Mouse (Mus musculus) heart, embryonic 16.5 days (tissue): ENCODE data around the gene Plxna2. TPM values are rescaled to one million over a fixed set of nuclear protein-coding genes. Genes with fewer than 3 reads are reported as not detected.
A peak's percentile ranks its signal among the peaks of the same experiment; 100 is the strongest.

Experiments used
- ATAC-seq: fragments of 200-750 bp; cut with Nextera tagmentation; replicated peaks from 2 replicates; pipeline ENCODE4 v1.8.0; 2017; ENCODE audit warnings: moderate number of reproducible peaks; ENCODE audit not compliant: insufficient read depth, low FRiP score; ENCODE audit errors: extremely low read depth
- H3K27ac ChIP-seq: fragments of 300-500 bp; sonication (generic); 2 replicates; pipeline ENCODE4 v1.5.1; 2014; ENCODE audit warnings: mild to moderate bottlenecking, low read length, control low read depth, moderate library complexity
- H3K27me3 ChIP-seq: fragments of 300-500 bp; sonication (generic); 2 replicates; pipeline ENCODE4 v1.6.1; 2014; ENCODE audit warnings: low read length, mixed read lengths; ENCODE audit not compliant: control insufficient read depth, insufficient read depth
- H3K36me3 ChIP-seq: fragments of 300-500 bp; sonication (generic); 2 replicates; pipeline ENCODE4 v1.6.1; 2014; ENCODE audit not compliant: control insufficient read depth, insufficient read depth
- H3K4me1 ChIP-seq: fragments of 300-500 bp; sonication (generic); 2 replicates; pipeline ENCODE4 v1.6.1; 2014; ENCODE audit warnings: low read length, mixed read lengths; ENCODE audit not compliant: control insufficient read depth, insufficient read depth
- H3K4me2 ChIP-seq: fragments of 300-500 bp; sonication (generic); 2 replicates; pipeline ENCODE4 v1.6.1; 2014; ENCODE audit warnings: low read depth, mild to moderate bottlenecking, control low read depth, low read length
- H3K4me3 ChIP-seq: fragments of 300-500 bp; sonication (generic); 2 replicates; pipeline ENCODE4 v1.5.1; 2014; ENCODE audit warnings: mild to moderate bottlenecking, control low read depth, low read length
- H3K9ac ChIP-seq: fragments of 300-500 bp; sonication (generic); 2 replicates; pipeline ENCODE4 v1.6.1; 2014; ENCODE audit warnings: low read length, control low read depth
- H3K9me3 ChIP-seq: fragments of 300-500 bp; sonication (generic); replicated peaks from 2 replicates; pipeline ENCODE4 v1.6.1; 2016; ENCODE audit warnings: low read length; ENCODE audit not compliant: control insufficient read depth
- WGBS: fragments of 180-500 bp; shearing (Covaris S2); extraction: QIAGEN DNeasy Blood & Tissue Kit; methylation state at CpG from one replicate; pipeline ENCODE4 v1.1.7; 2014; 5-methylcytosine and 5-hydroxymethylcytosine counted together
- polyA plus RNA-seq: library from polyadenylated mRNA; unstranded; fragments of >200 nt; fragmentation: Nextera tagmentation; extraction: Ambion mirVana; gene quantifications from 2 replicates; pipeline ENCODE4 v1.2.1, GENCODE M21; 2015

Gene Plxna2
- polyA plus RNA-seq, 1 experiment from 2014 or later, result 5.2 TPM

DNA sequence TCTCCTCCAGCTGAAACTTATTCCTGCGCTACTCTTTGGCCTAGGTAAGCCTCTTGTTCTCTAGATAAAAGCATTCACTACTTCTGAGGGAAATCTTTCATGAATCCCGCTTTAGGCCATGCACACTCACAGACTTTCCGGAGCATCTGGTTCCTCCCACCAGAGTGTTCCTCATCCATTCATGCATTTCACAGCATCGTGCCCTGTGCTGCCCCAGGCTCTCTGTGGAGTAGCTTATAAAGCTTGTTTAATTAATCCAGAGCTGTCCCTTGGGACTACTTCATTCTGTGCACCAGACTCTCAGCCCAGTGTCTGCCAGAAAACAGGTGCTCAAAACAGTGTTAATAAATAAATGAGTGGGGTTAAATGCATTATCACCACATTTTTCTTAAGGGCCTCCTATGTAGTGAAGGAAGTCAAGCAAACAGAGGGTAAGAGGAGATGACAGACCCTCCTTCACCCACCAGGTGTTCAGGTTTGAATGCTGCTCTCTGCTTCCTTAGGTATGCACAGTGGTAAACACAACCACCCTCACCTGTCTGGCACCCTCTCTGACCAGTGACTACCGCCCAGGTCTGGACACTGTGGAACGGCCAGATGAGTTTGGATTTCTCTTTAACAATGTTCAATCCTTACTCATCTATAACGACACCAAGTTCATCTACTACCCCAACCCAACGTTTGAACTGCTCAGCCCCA, 175.4 kb downstream of the Plxna2 start:
- no peaks in the 10 kb centered on the region for H3K4me1 ChIP-seq
- no peak overlapping the region for H3K27ac ChIP-seq
- peaks cover 35% of the 10 kb centered on the region for H3K36me3 ChIP-seq
- no peak overlapping the region for H3K4me2 ChIP-seq
- 86% methylated on average over 8 of the region's 8 CpGs for WGBS
- H3K27me3 ChIP-seq, result no peaks in the 10 kb centered on the region
- no peak overlapping the region for H3K9ac ChIP-seq
- no peak for ATAC-seq
- H3K9me3 ChIP-seq, result no peaks in the 10 kb centered on the region
- no peak overlapping the region for H3K4me3 ChIP-seq

- Histone ChIP-seq H3K9me3 (no peaks in the 10 kb centered on the region), H3K27me3 (no peaks in the 10 kb centered on the region), H3K4me2 (no peak overlapping the region), H3K4me3 (no peak overlapping the region), H3K9ac (no peak overlapping the region), H3K36me3 (peaks cover 33% of the 10 kb centered on the region), H3K4me1 (no peaks in the 10 kb centered on the region), H3K27ac (no peak overlapping the region)
- WGBS, result 34% methylated on average over 3 of the region's 3 CpGs
- no peak for ATAC-seq
Observed at GRCm38 (mm10) chr1:194795316-194795715, 177.3 kb downstream of the Plxna2 start.

DNA sequence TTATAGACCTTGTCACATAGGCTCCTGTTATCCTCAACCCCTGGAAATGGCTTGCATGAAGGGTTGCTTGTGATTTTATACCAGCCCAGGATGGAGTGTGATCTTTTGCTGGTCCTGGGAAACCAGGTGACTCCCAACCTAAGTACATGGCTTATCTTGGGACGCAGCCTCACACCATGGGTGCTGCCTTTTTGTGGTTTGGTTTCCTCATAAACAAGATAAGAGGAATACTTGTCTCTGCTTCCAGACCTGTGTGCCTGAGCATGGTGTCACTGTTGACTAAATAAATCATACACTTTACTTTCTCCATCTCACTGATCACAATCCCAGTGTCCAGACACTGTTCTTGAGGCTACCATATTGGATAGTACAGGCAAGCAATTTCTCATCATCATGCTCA, 179.8 kb downstream of the Plxna2 start:
- Histone ChIP-seq H3K36me3 (peaks cover 40% of the 10 kb centered on the region), H3K27ac (no peak overlapping the region), H3K4me2 (no peak overlapping the region), H3K9ac (no peak overlapping the region), H3K4me3 (no peak overlapping the region), H3K9me3 (no peaks in the 10 kb centered on the region), H3K27me3 (no peaks in the 10 kb centered on the region), H3K4me1 (no peaks in the 10 kb centered on the region)
- no peak for ATAC-seq
- 89% methylated on average over 1 of the region's 1 CpGs for WGBS

GRCm38 (mm10) chr1:194798511-194798910, 180.5 kb downstream of the Plxna2 start:
- H3K9me3 ChIP-seq, result no peaks in the 10 kb centered on the region
- H3K36me3 ChIP-seq, result peaks cover 40% of the 10 kb centered on the region
- no peak for ATAC-seq
- H3K27ac ChIP-seq, result no peak overlapping the region
- no peaks in the 10 kb centered on the region for H3K27me3 ChIP-seq
- H3K4me3 ChIP-seq, result no peak overlapping the region
- H3K4me1 ChIP-seq, result no peaks in the 10 kb centered on the region
- H3K9ac ChIP-seq, result no peak overlapping the region
- no peak overlapping the region for H3K4me2 ChIP-seq

GRCm38 (mm10) chr1:194808261-194808660, 190.2 kb downstream of the Plxna2 start:
- no peak overlapping the region for H3K4me3 ChIP-seq
- H3K27ac ChIP-seq, result peak overlapping the region; percentile 14
- ATAC-seq, result 0 out of 2 replicates have a peak, but pooled peaks have one; percentile 45
- peaks cover 34% of the 10 kb centered on the region for H3K36me3 ChIP-seq
- H3K27me3 ChIP-seq, result no peaks in the 10 kb centered on the region
- H3K9me3 ChIP-seq, result no peaks in the 10 kb centered on the region
- no peak overlapping the region for H3K9ac ChIP-seq
- H3K4me2 ChIP-seq, result no peak overlapping the region
- H3K4me1 ChIP-seq, result no peaks in the 10 kb centered on the region; the same call in 1 of the 2 replicates

DNA sequence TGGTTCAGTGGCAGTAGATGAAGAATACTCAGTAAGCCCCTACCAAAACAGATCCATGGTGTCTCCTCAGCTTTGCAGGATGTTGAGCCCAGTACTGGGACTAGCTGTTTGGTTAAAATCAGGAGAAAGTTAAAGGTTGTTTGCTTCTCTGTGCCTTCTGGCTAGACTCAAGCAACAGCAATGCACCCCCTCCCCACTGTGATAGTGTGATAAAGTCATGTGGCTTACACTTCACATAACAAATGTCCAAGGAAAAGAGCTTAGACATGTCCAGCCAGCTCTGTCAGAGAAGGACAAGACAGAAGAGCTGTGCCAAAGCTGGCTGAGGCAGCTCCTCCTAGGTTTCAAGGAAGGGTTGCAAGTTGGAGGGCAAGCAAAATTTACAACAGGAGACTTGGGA, 190.7 kb downstream of the Plxna2 start:
- Histone ChIP-seq H3K4me3 (no peak overlapping the region), H3K9ac (no peak overlapping the region), H3K4me2 (no peak overlapping the region), H3K4me1 (no peaks in the 10 kb centered on the region; the same call in 1 of the 2 replicates), H3K9me3 (no peaks in the 10 kb centered on the region), H3K27ac (peak overlapping the region; percentile 5; the same call in 1 of the 2 replicates), H3K27me3 (no peaks in the 10 kb centered on the region), H3K36me3 (peaks cover 34% of the 10 kb centered on the region)
- ATAC-seq, result 0 out of 2 replicates have a peak, but pooled peaks have one; percentile 14

GRCm38 (mm10) chr1:194809600-194809999, 191.6 kb downstream of the Plxna2 start:
- Histone ChIP-seq H3K36me3 (peaks cover 34% of the 10 kb centered on the region), H3K27ac (no peak overlapping the region), H3K4me2 (no peak overlapping the region), H3K9ac (no peak overlapping the region), H3K4me1 (peaks cover 3% of the 10 kb centered on the region), H3K27me3 (no peaks in the 10 kb centered on the region), H3K9me3 (no peaks in the 10 kb centered on the region), H3K4me3 (no peak overlapping the region)
- no peak for ATAC-seq

- H3K27ac ChIP-seq, result no peak overlapping the region
- H3K4me3 ChIP-seq, result no peak overlapping the region
- 67% methylated on average over 5 of the region's 5 CpGs for WGBS
- no peaks in the 10 kb centered on the region for H3K9me3 ChIP-seq
- peaks cover 18% of the 10 kb centered on the region for H3K36me3 ChIP-seq
- no peak for ATAC-seq
- no peak overlapping the region for H3K4me2 ChIP-seq
- peaks cover 18% of the 10 kb centered on the region for H3K4me1 ChIP-seq
- H3K27me3 ChIP-seq, result no peaks in the 10 kb centered on the region
- H3K9ac ChIP-seq, result no peak overlapping the region
Observed at GRCm38 (mm10) chr1:194814187-194814586, 196.2 kb downstream of the Plxna2 start.

DNA sequence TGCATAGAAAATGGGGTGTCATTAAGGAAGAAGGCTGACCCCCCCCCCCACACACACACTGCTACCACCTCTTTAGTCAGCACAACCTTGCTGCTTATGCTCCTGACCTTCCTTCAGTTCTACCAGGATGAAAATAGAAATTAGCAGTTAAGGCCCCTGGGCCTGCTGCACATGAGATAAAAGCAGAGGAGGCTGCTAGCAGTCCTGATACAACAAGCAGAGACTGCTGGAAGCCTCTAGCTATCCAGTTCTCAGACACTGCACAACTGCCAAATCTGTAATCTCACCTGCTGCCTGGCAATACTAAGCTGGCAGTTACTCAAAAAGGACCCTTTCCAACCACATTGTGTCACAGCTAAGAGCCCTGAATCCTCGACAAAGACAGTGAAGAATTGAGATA, 197.5 kb downstream of the Plxna2 start:
- peak; percentile 84 for ATAC-seq

More for the DNA sequence above, 197.5 kb downstream of the Plxna2 start:
- H3K4me1 ChIP-seq, result peaks cover 18% of the 10 kb centered on the region
- H3K4me3 ChIP-seq, result no peak overlapping the region
- no peaks in the 10 kb centered on the region for H3K27me3 ChIP-seq
- H3K36me3 ChIP-seq, result peaks cover 13% of the 10 kb centered on the region
- peak overlapping the region; percentile 30; the same call in 1 of the 2 replicates for H3K4me2 ChIP-seq
- peak overlapping the region; percentile 90 for H3K27ac ChIP-seq
- peak overlapping the region; percentile 24 for H3K9ac ChIP-seq
- 33% methylated on average over 1 of the region's 1 CpGs for WGBS
- H3K9me3 ChIP-seq, result no peaks in the 10 kb centered on the region
